Comparison of ENCODE assay signal across 8 mouse cellular contexts in the genomic region with DNA sequence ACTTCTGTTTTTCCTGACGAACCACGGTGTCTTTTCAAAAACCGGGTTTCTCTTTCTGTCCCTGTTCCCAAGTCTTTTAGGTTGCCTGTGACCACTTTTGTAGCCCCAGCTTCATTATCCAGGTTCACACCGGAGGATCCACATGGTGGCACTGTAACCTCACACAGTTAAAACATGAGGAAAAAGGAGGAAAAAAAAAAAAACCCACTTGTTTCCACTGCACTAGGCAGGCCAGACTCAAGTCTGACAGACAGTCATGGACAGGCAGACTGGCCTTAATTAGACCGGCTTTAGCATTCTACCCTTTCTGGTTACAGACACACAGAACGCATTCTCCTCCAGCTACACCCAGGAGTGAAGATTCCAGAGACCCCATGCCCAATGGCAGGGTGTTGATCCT. TPM values are rescaled to one million over a fixed set of nuclear protein-coding genes. Genes with fewer than 3 reads are reported as not detected.
DNase-seq lines count a peak whose midpoint lies in the region; ATAC-seq lines count a peak whose summit lies in the region.
"Had no signal": no experiment of that assay in that cellular context is flagged by ENCODE, and none has a peak within 500 bp of the region (broad histone marks: within the 10 kb centered on the region; RNA-seq: fewer than 3 reads in every experiment).

No protein-coding gene starts in this region.

- DNase-seq in Muller cell, postnatal 12 days (ENCODE audit: inconsistent ontology term): peak; percentile 69
- peak; percentile 64 for DNase-seq in brain, embryonic 18.5 days (ENCODE audit: low read depth, low spot score)
- DNase-seq in forebrain, embryonic 10.5 days (ENCODE audit: extremely low spot score, low spot score): peak; percentile 26
- peak; percentile 51 for DNase-seq in layer of hippocampus, adult 9-10 months (ENCODE audit: low spot score)
- DNase-seq in lung, postnatal 25 days (ENCODE audit: low spot score): peak; percentile 51
- DNase-seq in right cerebral cortex, adult 18-20 months: peak; percentile 37

- no peak overlapping the region for H3K4me3 ChIP-seq in forebrain, embryonic 10.5 days
- no peak overlapping the region for H3K4me3 ChIP-seq in hindbrain, embryonic 13.5 days

- no peak overlapping the region for H3K4me2 ChIP-seq in hindbrain, embryonic 13.5 days

- H3K36me3 ChIP-seq in forebrain, embryonic 10.5 days (replicated peaks): no peaks in the 10 kb centered on the region
- no peaks in the 10 kb centered on the region for H3K36me3 ChIP-seq in hindbrain, embryonic 13.5 days

- no peaks in the 10 kb centered on the region for H3K9me3 ChIP-seq in forebrain, embryonic 10.5 days
- no peaks in the 10 kb centered on the region for H3K9me3 ChIP-seq in hindbrain, embryonic 13.5 days

- WGBS in forebrain, embryonic 10.5 days: 33% methylated on average over 6 of the region's 6 CpGs
- whole genome bisulfite sequencing in hindbrain, embryonic 13.5 days: 38% methylated on average over 6 of the region's 6 CpGs

- no peak overlapping the region for H3K27ac ChIP-seq in forebrain, embryonic 10.5 days
- H3K27ac ChIP-seq in hindbrain, embryonic 13.5 days: no peak overlapping the region

- 0 out of 2 replicates have a peak, but pooled peaks cover 5% of the 10 kb centered on the region for H3K4me1 ChIP-seq in forebrain, embryonic 10.5 days
- H3K4me1 ChIP-seq in hindbrain, embryonic 13.5 days (replicated peaks): 0 out of 2 replicates have a peak, but pooled peaks cover 3% of the 10 kb centered on the region

- 0 out of 2 replicates have a peak, but pooled peaks have one; percentile 69 for ATAC-seq in hindbrain, embryonic 13.5 days (ENCODE audit: low FRiP score)

- H3K9ac ChIP-seq in hindbrain, embryonic 13.5 days: no peak overlapping the region

- H3K27me3 ChIP-seq in forebrain, embryonic 10.5 days (ENCODE audit: poor library complexity, severe bottlenecking): no peaks in the 10 kb centered on the region
- 0 out of 2 replicates have a peak, but pooled peaks cover 3% of the 10 kb centered on the region for H3K27me3 ChIP-seq in hindbrain, embryonic 13.5 days

RNA-seq across cellular contexts. Expression of gene Gm5426, which starts 4.2 kb away (rescaled TPM):
- not detected in 2 replicates for polyA plus RNA-seq in forebrain, embryonic 10.5 days (2016; fragmentation: Nextera tagmentation; extraction: Ambion mirVana)
- polyA plus RNA-seq in hindbrain, embryonic 13.5 days (2015; fragmentation: Nextera tagmentation; extraction: Ambion mirVana): not detected in 2 replicates
- polyA plus RNA-seq: heart, embryonic 16.5 days had no signal
